Mouse (Mus musculus): Measurements from ENCODE around the gene Olfr702. TPM values are rescaled to one million over a fixed set of nuclear protein-coding genes. Genes with fewer than 3 reads are reported as not detected.

Olfr702 gene
- polyA plus RNA-seq (2015; fragmentation: Nextera tagmentation; extraction: Ambion mirVana), result not detected in 2 replicates

DNA sequence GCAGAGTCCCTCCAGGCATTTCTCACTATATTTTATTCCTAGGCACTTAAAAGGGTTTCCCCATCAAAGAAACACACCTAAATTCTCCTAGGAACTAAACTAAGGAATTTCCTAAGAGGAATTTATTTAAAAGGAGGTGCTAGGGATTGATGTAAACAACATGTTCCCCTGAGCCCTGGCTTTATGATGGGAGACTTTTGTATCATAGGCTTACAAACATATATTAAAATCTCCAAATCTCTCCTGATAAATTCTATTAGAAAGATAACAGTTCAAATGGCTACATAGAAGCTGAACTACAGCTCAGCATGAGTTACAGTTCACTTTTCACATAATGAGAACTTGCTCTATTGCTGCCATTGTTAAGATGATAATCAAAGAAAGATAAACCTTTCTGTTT, at the start of gene Olfr702:
Gene Olfr702, minus strand, starts transcription at position 101 of the 400 bp plus-strand sequence.
- Histone ChIP-seq H3K9me3 (replicated peaks) (no peaks in the 10 kb centered on the region), H3K27me3 (no peaks in the 10 kb centered on the region), H3K27ac (replicated peaks) (no peak within 1 kb of the TSS), H3K4me1 (no peaks in the 10 kb centered on the region), H3K4me3 (replicated peaks) (no peak within 1 kb of the TSS), H3K9ac (no peak within 1 kb of the TSS), H3K36me3 (no peaks in the 10 kb centered on the region), H3K4me2 (replicated peaks) (no peak within 1 kb of the TSS)
- ATAC-seq (ENCODE audit: insufficient number of reproducible peaks, low FRiP score, low TSS enrichment, low read depth), result no peak

DNA sequence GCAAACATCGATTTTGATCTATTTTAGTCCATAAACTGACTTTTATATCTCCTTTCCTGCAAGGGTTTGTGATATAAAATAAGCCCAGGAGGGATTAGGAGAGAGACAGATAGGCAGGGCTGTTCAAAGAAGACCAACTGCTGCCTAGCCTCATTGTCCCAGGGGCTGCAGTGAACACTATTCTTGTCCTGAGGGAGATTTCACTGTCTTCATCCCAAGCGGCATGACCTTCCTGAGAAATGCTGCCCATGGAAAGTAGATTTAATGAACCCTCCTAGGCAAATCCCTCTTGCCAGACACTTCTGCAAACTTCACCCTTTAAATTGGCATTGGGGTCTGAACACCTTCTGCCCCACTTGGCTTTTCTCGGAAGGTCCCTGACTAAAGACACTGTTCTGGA, 43.1 kb upstream of the Olfr702 start, which contains the start of gene Olfr705:
Gene Olfr705, minus strand, starts transcription at position 101 of the 400 bp plus-strand sequence.
- Histone ChIP-seq H3K4me3 (replicated peaks) (no peak within 1 kb of the TSS), H3K4me2 (replicated peaks) (no peak within 1 kb of the TSS), H3K9me3 (replicated peaks) (no peaks in the 10 kb centered on the region), H3K36me3 (no peaks in the 10 kb centered on the region), H3K4me1 (no peaks in the 10 kb centered on the region), H3K27ac (replicated peaks) (no peak within 1 kb of the TSS), H3K27me3 (no peaks in the 10 kb centered on the region), H3K9ac (no peak within 1 kb of the TSS)
- ATAC-seq (ENCODE audit: insufficient number of reproducible peaks, low FRiP score, low TSS enrichment, low read depth), result no peak
- 82% methylated on average over 3 of the region's 3 CpGs for WGBS

DNA sequence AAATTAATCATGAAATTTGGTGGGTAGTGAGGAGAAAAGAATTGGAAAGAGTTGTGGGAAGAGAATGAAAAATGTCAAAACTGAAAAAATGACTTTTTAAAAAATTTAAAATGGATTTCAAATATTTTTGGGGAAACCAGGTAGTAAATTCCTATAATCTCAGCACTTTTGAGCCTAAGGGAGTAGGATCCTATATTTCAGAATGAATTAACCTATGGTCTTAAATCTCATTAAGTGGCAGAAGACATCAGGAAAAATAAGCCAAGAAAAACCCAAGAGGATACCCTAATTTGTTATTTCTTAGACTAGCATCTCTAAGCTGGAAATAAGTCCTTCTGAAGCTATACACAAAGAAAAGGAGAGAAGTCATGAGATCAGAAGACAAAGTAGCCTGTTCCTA, 29.2 kb upstream of the Olfr702 start, which contains the start of gene Olfr704:
Gene Olfr704, plus strand, starts transcription at position 301 of the 400 bp plus-strand sequence.
- no peaks in the 10 kb centered on the region for H3K4me1 ChIP-seq
- H3K27ac ChIP-seq (replicated peaks), result no peak within 1 kb of the TSS
- H3K4me3 ChIP-seq (replicated peaks), result no peak within 1 kb of the TSS
- H3K4me2 ChIP-seq (replicated peaks), result no peak within 1 kb of the TSS
- no peak within 1 kb of the TSS for H3K9ac ChIP-seq
- ATAC-seq (ENCODE audit: insufficient number of reproducible peaks, low FRiP score, low TSS enrichment, low read depth), result no peak
- H3K36me3 ChIP-seq, result no peaks in the 10 kb centered on the region
- H3K9me3 ChIP-seq (replicated peaks), result no peaks in the 10 kb centered on the region
- no peaks in the 10 kb centered on the region for H3K27me3 ChIP-seq

DNA sequence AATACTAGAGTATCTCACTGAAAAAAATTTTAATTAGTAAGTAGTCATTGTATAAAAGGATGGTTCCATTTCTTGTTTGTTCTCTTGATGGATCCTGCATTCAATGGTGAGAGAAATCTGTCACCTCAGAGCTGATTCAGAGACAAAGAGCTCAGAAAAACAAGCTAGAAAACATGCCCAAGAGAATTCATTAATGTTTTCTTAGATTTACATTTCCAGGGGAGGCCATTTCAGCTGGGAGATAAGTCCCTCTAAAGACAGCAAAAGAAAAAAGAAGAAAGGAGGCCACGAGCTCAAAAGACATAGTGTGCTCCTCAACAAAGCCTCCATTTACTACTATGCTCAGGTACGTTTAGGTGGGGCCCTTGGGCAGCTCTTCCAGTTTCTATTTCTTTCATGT, 9.4 kb upstream of the Olfr702 start, which contains the start of gene Olfr703:
Gene Olfr703, plus strand, starts transcription at position 301 of the 400 bp plus-strand sequence.
- 58% methylated on average over 2 of the region's 2 CpGs for WGBS
- H3K27ac ChIP-seq (replicated peaks), result no peak within 1 kb of the TSS
- no peak within 1 kb of the TSS for H3K4me2 ChIP-seq (replicated peaks)
- H3K36me3 ChIP-seq, result no peaks in the 10 kb centered on the region
- no peak within 1 kb of the TSS for H3K9ac ChIP-seq
- H3K4me1 ChIP-seq, result no peaks in the 10 kb centered on the region
- no peak for ATAC-seq (ENCODE audit: insufficient number of reproducible peaks, low FRiP score, low TSS enrichment, low read depth)
- H3K9me3 ChIP-seq (replicated peaks), result no peaks in the 10 kb centered on the region
- no peak within 1 kb of the TSS for H3K4me3 ChIP-seq (replicated peaks)
- no peaks in the 10 kb centered on the region for H3K27me3 ChIP-seq

DNA sequence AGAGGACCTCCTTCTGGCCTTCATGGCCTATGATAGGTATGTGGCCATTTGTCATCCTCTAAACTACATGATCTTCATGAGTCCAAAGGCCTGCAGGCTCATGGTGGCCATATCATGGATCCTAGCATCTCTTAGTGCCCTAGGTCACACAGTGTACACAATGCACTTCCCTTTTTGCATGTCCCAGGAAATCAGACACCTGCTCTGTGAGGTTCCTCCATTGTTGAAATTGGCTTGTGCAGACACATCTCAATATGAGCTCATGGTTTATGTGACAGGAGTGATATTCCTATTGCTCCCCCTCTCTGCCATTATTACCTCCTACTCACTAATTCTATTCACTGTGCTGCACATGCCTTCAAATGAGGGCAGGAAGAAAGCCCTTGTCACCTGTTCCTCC, 15.3 kb downstream of the Olfr702 start:
- Histone ChIP-seq H3K9me3 (replicated peaks) (no peaks in the 10 kb centered on the region), H3K36me3 (no peaks in the 10 kb centered on the region), H3K9ac (no peak overlapping the region), H3K27me3 (no peaks in the 10 kb centered on the region), H3K4me1 (no peaks in the 10 kb centered on the region), H3K27ac (replicated peaks) (no peak overlapping the region), H3K4me2 (replicated peaks) (no peak overlapping the region), H3K4me3 (replicated peaks) (no peak overlapping the region)
- no peak for ATAC-seq (ENCODE audit: insufficient number of reproducible peaks, low FRiP score, low TSS enrichment, low read depth)

DNA sequence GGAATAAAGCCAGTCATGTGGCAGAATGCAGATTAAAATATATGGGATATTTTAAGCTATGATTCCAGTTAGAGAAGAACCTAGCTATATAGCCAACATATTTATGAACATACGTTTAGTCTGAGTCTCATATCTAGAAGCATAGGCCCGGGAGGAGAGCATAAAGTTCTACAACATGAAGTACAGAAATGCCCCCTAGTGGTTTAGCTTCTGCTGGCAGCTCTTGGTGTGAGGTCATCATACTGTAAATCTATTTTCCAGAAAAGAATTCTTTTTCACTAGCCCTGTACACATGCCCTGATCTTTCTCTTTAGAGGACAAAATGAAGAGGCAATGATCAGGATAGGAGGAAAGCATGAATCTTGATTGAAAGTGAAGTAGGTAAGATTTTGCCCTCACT, 17.9 kb downstream of the Olfr702 start:
- no peak for ATAC-seq (ENCODE audit: insufficient number of reproducible peaks, low FRiP score, low TSS enrichment, low read depth)
- H3K9me3 ChIP-seq (replicated peaks), result no peaks in the 10 kb centered on the region
- 60% methylated on average over 2 of the region's 2 CpGs for WGBS
- no peak overlapping the region for H3K27ac ChIP-seq (replicated peaks)
- no peaks in the 10 kb centered on the region for H3K27me3 ChIP-seq
- H3K36me3 ChIP-seq, result no peaks in the 10 kb centered on the region
- no peak overlapping the region for H3K4me3 ChIP-seq (replicated peaks)
- H3K4me2 ChIP-seq (replicated peaks), result no peak overlapping the region
- H3K9ac ChIP-seq, result no peak overlapping the region
- no peaks in the 10 kb centered on the region for H3K4me1 ChIP-seq

DNA sequence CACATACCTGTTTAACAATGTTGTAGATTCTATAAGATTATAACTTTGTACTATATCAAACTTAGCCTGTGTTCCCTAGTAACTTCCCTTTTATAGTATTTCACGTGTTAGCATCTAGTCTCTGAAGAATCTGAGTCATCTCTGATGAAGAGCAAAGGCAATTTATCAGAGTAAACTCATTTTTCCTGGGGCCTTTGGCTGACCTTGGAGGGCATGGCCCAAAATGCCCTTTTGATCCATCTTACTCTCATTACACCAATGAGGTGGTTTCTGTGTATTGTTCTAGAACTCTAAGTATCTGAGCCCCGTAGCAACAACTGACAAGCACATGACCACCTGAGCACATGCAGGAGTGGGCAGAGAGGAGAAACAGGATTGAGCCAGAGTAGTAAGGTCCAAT, 19.9 kb downstream of the Olfr702 start, which contains the start of gene Olfr701:
Gene Olfr701, plus strand, starts transcription at position 301 of the 400 bp plus-strand sequence.
- H3K36me3 ChIP-seq, result no peaks in the 10 kb centered on the region
- no peak within 1 kb of the TSS for H3K9ac ChIP-seq
- H3K27me3 ChIP-seq, result no peaks in the 10 kb centered on the region
- ATAC-seq (ENCODE audit: insufficient number of reproducible peaks, low FRiP score, low TSS enrichment, low read depth), result no peak
- no peak within 1 kb of the TSS for H3K4me2 ChIP-seq (replicated peaks)
- WGBS, result 66% methylated on average over 2 of the region's 2 CpGs
- H3K4me1 ChIP-seq, result no peaks in the 10 kb centered on the region
- no peak within 1 kb of the TSS for H3K4me3 ChIP-seq (replicated peaks)
- H3K9me3 ChIP-seq (replicated peaks), result no peaks in the 10 kb centered on the region
- no peak within 1 kb of the TSS for H3K27ac ChIP-seq (replicated peaks)

DNA sequence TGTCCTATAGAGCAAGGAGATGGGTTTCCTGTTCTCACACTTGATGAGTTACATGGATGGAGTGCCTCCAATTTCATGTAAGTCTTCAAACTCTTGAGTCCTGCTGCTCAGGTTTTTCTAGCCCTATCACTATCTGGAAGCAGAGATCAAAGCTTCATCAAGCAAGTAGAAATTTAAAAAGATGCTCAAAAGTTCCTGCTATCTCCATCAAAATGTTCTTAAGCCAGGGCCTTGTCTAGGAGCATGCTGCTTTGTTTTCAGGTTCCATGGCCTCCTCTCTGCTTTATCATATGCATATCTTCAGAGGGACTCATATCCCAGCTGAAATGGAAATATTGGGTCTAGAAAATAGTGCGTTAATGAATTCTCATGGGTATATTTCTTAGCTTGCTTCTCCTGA, 25.0 kb downstream of the Olfr702 start, which contains the start of gene Olfr700:
Gene Olfr700, minus strand, starts transcription at position 101 of the 400 bp plus-strand sequence.
- 83% methylated on average over 1 of the region's 1 CpGs for WGBS
- ATAC-seq (ENCODE audit: insufficient number of reproducible peaks, low FRiP score, low TSS enrichment, low read depth), result no peak

DNA sequence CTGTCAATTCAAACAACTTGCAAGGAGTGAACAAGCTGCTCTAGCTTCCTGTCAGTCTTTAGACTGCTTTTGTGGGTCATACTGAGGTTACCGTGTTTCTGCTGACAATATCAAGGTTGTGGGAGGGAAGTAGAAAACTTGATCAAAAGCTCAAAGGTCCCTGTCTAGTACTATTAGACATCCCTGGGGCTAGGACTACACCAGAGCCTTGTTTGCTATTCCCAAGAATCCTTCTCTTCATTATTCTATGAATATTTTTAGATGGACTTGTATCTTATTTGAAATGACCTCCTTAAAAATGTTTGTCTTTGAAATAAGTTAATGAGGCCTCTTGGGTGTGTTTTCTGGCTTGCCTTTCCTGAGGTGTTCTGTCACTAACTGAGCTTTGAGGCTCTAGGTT, 40.6 kb downstream of the Olfr702 start, which contains the start of gene Olfr699:
Gene Olfr699, minus strand, starts transcription at position 101 of the 400 bp plus-strand sequence.
- no peak for ATAC-seq (ENCODE audit: insufficient number of reproducible peaks, low FRiP score, low TSS enrichment, low read depth)
- 81% methylated on average over 1 of the region's 1 CpGs for WGBS
- no peak within 1 kb of the TSS for H3K27ac ChIP-seq (replicated peaks)

More for the DNA sequence above, 25.0 kb downstream of the Olfr702 start, which contains the start of gene Olfr700:
- Histone ChIP-seq H3K36me3 (no peaks in the 10 kb centered on the region), H3K27ac (replicated peaks) (no peak within 1 kb of the TSS), H3K9me3 (replicated peaks) (no peaks in the 10 kb centered on the region), H3K4me3 (replicated peaks) (no peak within 1 kb of the TSS), H3K4me2 (replicated peaks) (no peak within 1 kb of the TSS), H3K9ac (no peak within 1 kb of the TSS), H3K27me3 (no peaks in the 10 kb centered on the region), H3K4me1 (no peaks in the 10 kb centered on the region)

DNA sequence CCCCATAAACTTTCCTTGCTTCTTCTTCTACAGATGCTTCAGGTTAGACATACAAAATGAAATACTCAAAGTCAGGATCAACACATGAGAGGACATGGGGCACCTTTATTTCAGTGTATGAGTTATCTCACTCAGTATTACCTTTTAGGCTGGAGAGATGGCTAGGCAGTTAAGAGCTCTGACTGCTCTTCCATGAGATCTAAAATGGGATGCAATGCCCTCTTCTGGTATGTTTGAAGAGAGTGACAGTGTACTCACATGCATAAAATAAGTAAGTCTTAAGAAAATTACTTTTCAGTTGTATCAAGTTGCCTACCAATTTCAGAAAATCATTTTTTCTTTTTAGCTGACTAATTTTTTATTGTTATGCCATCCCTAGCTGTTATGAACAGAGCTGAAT, 45.4 kb downstream of the Olfr702 start:
- Histone ChIP-seq H3K4me1 (no peaks in the 10 kb centered on the region), H3K36me3 (no peaks in the 10 kb centered on the region), H3K4me2 (replicated peaks) (no peak overlapping the region), H3K9me3 (replicated peaks) (no peaks in the 10 kb centered on the region), H3K27ac (replicated peaks) (no peak overlapping the region), H3K27me3 (no peaks in the 10 kb centered on the region), H3K4me3 (replicated peaks) (no peak overlapping the region), H3K9ac (no peak overlapping the region)
- ATAC-seq (ENCODE audit: insufficient number of reproducible peaks, low FRiP score, low TSS enrichment, low read depth), result no peak

More for the DNA sequence above, 40.6 kb downstream of the Olfr702 start, which contains the start of gene Olfr699:
- Histone ChIP-seq H3K4me2 (replicated peaks) (no peak within 1 kb of the TSS), H3K36me3 (no peaks in the 10 kb centered on the region), H3K27me3 (no peaks in the 10 kb centered on the region), H3K4me1 (no peaks in the 10 kb centered on the region), H3K9ac (no peak within 1 kb of the TSS), H3K4me3 (replicated peaks) (no peak within 1 kb of the TSS), H3K9me3 (replicated peaks) (no peaks in the 10 kb centered on the region)
